Mouse (Mus musculus): ENCODE results near the gene Obp1a. TPM values are rescaled to one million over a fixed set of nuclear protein-coding genes. Genes with fewer than 3 reads are reported as not detected.

Gene Obp1a
- total RNA-seq (2017), result not detected in 2 replicates

DNA sequence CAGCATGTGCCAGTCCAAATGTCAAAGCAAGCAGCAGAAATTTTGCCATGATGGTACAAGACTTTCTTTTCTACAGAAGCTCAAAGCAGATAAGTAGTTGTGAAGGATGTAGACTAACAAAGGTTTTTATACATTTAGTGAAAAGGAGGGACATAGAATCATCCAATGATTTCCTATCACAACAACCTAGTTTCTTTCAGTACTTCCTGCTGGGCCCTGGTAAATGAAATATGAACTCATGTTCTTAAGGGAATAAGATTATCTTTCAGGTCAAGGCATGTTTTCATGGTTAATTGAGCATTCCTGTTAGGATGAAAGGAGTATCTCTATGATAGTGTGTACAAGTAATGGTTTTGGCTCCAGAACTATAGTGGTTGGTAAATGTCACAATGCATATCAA, at the start of gene Obp1a:
Gene Obp1a (minus strand): TSS at position 101 of the 400 bp plus-strand sequence.
- no peak for ATAC-seq (ENCODE audit: extremely low read depth, insufficient number of reproducible peaks, low FRiP score, poor library complexity, severe bottlenecking)

DNA sequence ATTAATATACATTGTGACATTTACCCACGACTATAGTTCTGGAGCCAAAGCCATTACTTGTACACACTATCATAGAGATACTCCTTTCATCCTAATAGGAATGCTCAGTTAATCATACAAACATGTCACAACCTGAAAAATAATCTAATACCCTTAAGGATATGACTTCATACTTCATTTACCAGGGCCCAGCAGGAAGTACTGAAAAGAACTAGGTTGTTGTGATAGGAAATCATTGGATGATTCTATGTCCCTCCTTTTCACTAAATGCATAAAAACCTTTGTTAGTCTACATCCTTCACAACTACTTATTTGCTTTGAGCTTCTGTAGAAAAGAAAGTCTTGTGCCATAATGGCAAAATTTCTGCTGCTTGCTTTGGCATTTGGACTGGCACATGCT, 34.0 kb upstream of the Obp1a start, which contains the start of gene Gm5938:
Gene Gm5938 (plus strand): TSS at position 301 of the 400 bp plus-strand sequence.
- no peak for ATAC-seq (ENCODE audit: extremely low read depth, insufficient number of reproducible peaks, low FRiP score, poor library complexity, severe bottlenecking)

Other genes starting within 250 kb of the Obp1a start
- not detected in 2 replicates for gene Pbsn, start 237.8 kb downstream of the Obp1a start, total RNA-seq (2017)
- not detected in 2 replicates for gene Gm14744, start 226.6 kb downstream of the Obp1a start, total RNA-seq (2017)
- not detected in 2 replicates for gene 5430402E10Rik, start 166.3 kb downstream of the Obp1a start, total RNA-seq (2017)
- not detected in 2 replicates for gene Gm5938, start 34.1 kb upstream of the Obp1a start, total RNA-seq (2017)
- not detected in 2 replicates for gene Obp1b, start 95.4 kb upstream of the Obp1a start, total RNA-seq (2017)
- gene Gm14743, start 154.5 kb upstream of the Obp1a start, total RNA-seq (2017), result not detected in 2 replicates

Data from neutrophil, adult 5-6 weeks (primary cell).